In the genomic region with DNA sequence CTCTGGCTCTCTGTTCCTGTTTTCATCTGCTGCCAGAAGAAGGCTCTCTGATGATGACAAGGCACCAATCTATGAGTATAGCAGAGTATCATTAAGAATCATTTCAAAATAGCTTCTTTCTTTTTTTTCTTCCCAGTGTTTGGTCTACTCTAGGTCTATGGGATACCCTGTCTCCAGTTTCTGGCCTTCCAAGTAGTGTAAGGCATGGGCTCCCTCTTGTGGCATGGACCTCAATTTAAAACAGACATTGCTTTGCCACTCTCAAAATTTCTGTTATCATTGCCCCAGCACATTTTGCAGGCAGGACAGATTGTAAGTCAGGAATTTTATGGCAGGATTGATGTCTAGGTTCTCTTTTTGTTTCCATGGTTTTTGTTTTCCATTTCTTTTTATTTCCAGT, we compare ENCODE assay signal across 9 mouse cellular contexts.
DNase-seq lines count a peak whose midpoint lies in the region; ATAC-seq and TF ChIP-seq lines count a peak whose summit lies in the region.
"Had no signal": no experiment of that assay in that cellular context is flagged by ENCODE, and none has a peak within 500 bp of the region (broad histone marks: within the 10 kb centered on the region; RNA-seq: fewer than 3 reads in every experiment).

No protein-coding gene starts in this region.

- peak; percentile 44 for TF ChIP-seq CTCF in heart, postnatal 0 days (IDR thresholded peaks at IDR 0.05; ENCODE audit: low read depth)
- TF ChIP-seq CTCF in left cerebral cortex, adult 2 months (IDR thresholded peaks at IDR 0.05): peak; percentile 65

- H3K4me2 ChIP-seq in heart, postnatal 0 days (ENCODE audit: low read depth, low read length): no peak overlapping the region
- no peak overlapping the region for H3K4me2 ChIP-seq in forebrain, embryonic 12.5 days
- H3K4me2 ChIP-seq: limb, embryonic 15.5 days had no signal

- H3K36me3 ChIP-seq in heart, postnatal 0 days (replicated peaks; ENCODE audit: control insufficient read depth, insufficient read depth, low read length): no peaks in the 10 kb centered on the region
- no peaks in the 10 kb centered on the region for H3K36me3 ChIP-seq in forebrain, embryonic 12.5 days (replicated peaks)
- H3K36me3 ChIP-seq: limb, embryonic 15.5 days had no signal

- no peak overlapping the region for H3K27ac ChIP-seq in heart, postnatal 0 days (ENCODE audit: low read depth)
- no peak overlapping the region for H3K27ac ChIP-seq in forebrain, embryonic 12.5 days
- no peak overlapping the region for H3K27ac ChIP-seq in left cerebral cortex, adult 2 months
- H3K27ac ChIP-seq: limb, embryonic 15.5 days had no signal

- intact Hi-C loops in left cerebral cortex, adult 2 months (cut with DNase I): loop anchor here (1.0 to 5.0 kb wide), 3 partner anchors 524 to 1014 kb away; a partner anchor contains a TSS

- no peak overlapping the region for H3K4me3 ChIP-seq in heart, postnatal 0 days (ENCODE audit: low read depth, low read length)
- H3K4me3 ChIP-seq in forebrain, embryonic 12.5 days (replicated peaks): no peak overlapping the region
- H3K4me3 ChIP-seq in left cerebral cortex, adult 2 months: no peak overlapping the region
- H3K4me3 ChIP-seq: limb, embryonic 15.5 days had no signal

- no peak for ATAC-seq in heart, postnatal 0 days (ENCODE audit: insufficient read depth, low read depth)
- ATAC-seq in forebrain, embryonic 12.5 days (ENCODE audit: low FRiP score): peak; percentile 46; the same call in 1 of the 2 replicates
- ATAC-seq in CD4-positive, CD25-positive, alpha-beta regulatory T cell, adult 4 months: no peak

- no peaks in the 10 kb centered on the region for H3K9me3 ChIP-seq in heart, postnatal 0 days (replicated peaks; ENCODE audit: control insufficient read depth, low read length)
- no peaks in the 10 kb centered on the region for H3K9me3 ChIP-seq in forebrain, embryonic 12.5 days
- H3K9me3 ChIP-seq: limb, embryonic 15.5 days had no signal

- H3K9ac ChIP-seq in heart, postnatal 0 days (replicated peaks; ENCODE audit: low read depth, low read length): no peak overlapping the region
- H3K9ac ChIP-seq in forebrain, embryonic 12.5 days: no peak overlapping the region
- H3K9ac ChIP-seq: limb, embryonic 15.5 days had no signal

- no peaks in the 10 kb centered on the region for H3K4me1 ChIP-seq in heart, postnatal 0 days (ENCODE audit: control insufficient read depth, insufficient read depth)
- no peaks in the 10 kb centered on the region for H3K4me1 ChIP-seq in forebrain, embryonic 12.5 days
- H3K4me1 ChIP-seq: limb, embryonic 15.5 days had no signal

- no peak for DNase-seq in heart, postnatal 0 days (ENCODE audit: low spot score)
- no peak for DNase-seq in heart, adult 11 months
- DNase-seq in testis, postnatal 10 days (ENCODE audit: low spot score): peak; percentile 46
- DNase-seq in testis, postnatal 14 days (ENCODE audit: low spot score): no peak
- DNase-seq in left cerebral cortex, adult 2 months (ENCODE audit: extremely low spot score in 1 of 2, low spot score in 2 of 2): peak; percentile 23 to 26
- DNase-seq in spleen, postnatal 36 days (ENCODE audit: low spot score in 2 of 2): no peak

- no peak for TF ChIP-seq EP300 in heart, postnatal 0 days (IDR thresholded peaks at IDR 0.05; ENCODE audit: low read depth)

- no peaks in the 10 kb centered on the region for H3K27me3 ChIP-seq in heart, postnatal 0 days (ENCODE audit: control insufficient read depth, insufficient read depth, low read length)
- no peaks in the 10 kb centered on the region for H3K27me3 ChIP-seq in forebrain, embryonic 12.5 days
- H3K27me3 ChIP-seq: limb, embryonic 15.5 days had no signal

Comparison
In these comparisons a context has a peak if more than half of its experiments do, and no peak if none do; other contexts are left out.
1. DNase-seq: peak in testis, postnatal 10 days (single experiment) and left cerebral cortex, adult 2 months (2 of 2); none in heart, postnatal 0 days (single experiment), heart, adult 11 months (single experiment), testis, postnatal 14 days (single experiment) and spleen, postnatal 36 days (0 of 2).